Mouse (Mus musculus) embryonic facial prominence, embryonic 14.5 days (tissue): ENCODE measurements around the gene Crispld2. TPM values are rescaled to one million over a fixed set of nuclear protein-coding genes. Genes with fewer than 3 reads are reported as not detected.

ENCODE experiments used
- ATAC-seq: fragments of 200-750 bp; cut with Nextera tagmentation; 2 replicates; pipeline ENCODE4 v1.8.0; 2017; ENCODE audit warnings: low read depth, moderate number of reproducible peaks, moderate TSS enrichment
- DNase-seq: peaks from one replicate; pipeline ENCODE4 v3.0.0-alpha.2; 2015; ENCODE audit warnings: low spot score
- H3K27ac ChIP-seq: fragments of 300-500 bp; sonication (generic); replicated peaks from 2 replicates; pipeline ENCODE4 v1.5.1; 2014; ENCODE audit warnings: low read depth, mild to moderate bottlenecking, low read length, moderate library complexity
- H3K27me3 ChIP-seq: fragments of 300-500 bp; sonication (generic); replicated peaks from 2 replicates; pipeline ENCODE4 v1.6.1; 2014; ENCODE audit warnings: low read length; ENCODE audit not compliant: control insufficient read depth, insufficient read depth
- H3K36me3 ChIP-seq: fragments of 300-500 bp; sonication (generic); 2 replicates; pipeline ENCODE4 v1.6.1; 2014; ENCODE audit warnings: low read length, mixed read lengths; ENCODE audit not compliant: control insufficient read depth, insufficient read depth
- H3K4me1 ChIP-seq: fragments of 300-500 bp; sonication (generic); 2 replicates; pipeline ENCODE4 v1.6.1; 2014; ENCODE audit warnings: antibody characterized with exemption, low read length; ENCODE audit not compliant: control insufficient read depth, insufficient read depth
- H3K4me2 ChIP-seq: fragments of 300-500 bp; sonication (generic); 2 replicates; pipeline ENCODE4 v1.6.1; 2014; ENCODE audit warnings: low read depth, mild to moderate bottlenecking, low read length, moderate library complexity, mixed read lengths
- H3K4me3 ChIP-seq: fragments of 300-500 bp; sonication (generic); 2 replicates; pipeline ENCODE4 v1.5.1; 2014; ENCODE audit warnings: low read depth, mild to moderate bottlenecking, low read length
- H3K9ac ChIP-seq: fragments of 300-500 bp; sonication (generic); 2 replicates; pipeline ENCODE4 v1.6.1; 2014; ENCODE audit warnings: low read depth, mild to moderate bottlenecking, low read length, moderate library complexity, mixed read lengths
- H3K9me3 ChIP-seq: fragments of 300-500 bp; sonication (generic); 2 replicates; pipeline ENCODE4 v1.6.1; 2016; ENCODE audit warnings: low read length; ENCODE audit not compliant: control insufficient read depth
- WGBS: fragments of 180-500 bp; shearing (Covaris S2); extraction: QIAGEN DNeasy Blood & Tissue Kit; methylation state at CpG from one replicate; pipeline ENCODE4 v1.1.7; 2014; 5-methylcytosine and 5-hydroxymethylcytosine counted together
- polyA plus RNA-seq: library from polyadenylated mRNA; unstranded; fragments of >200 nt; fragmentation: Nextera tagmentation; extraction: Ambion mirVana; gene quantifications from 2 replicates; pipeline ENCODE4 v1.2.1, GENCODE M21; 2014

The Crispld2 gene
- polyA plus RNA-seq, 1 experiment from 2014 or later = 5.6 TPM

DNA sequence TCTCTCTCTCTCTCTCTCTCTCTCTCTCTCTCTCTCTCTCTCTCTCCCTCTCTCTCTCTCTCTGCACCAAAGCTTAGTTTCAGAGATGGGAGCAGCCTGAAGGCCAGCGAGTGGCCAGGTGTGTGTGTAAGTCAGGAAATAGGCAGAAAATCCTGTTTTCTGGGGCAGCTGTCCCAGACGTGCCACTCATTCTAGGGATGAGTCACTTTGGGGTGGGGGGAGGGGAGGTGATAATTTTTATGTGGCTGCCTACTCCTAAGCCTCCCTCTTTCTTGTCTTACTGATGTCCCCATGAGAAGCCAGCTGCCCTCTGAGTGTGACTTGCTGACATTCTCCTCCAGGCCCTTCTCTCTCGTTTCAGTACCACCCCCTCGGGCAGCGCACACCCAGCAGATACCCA lies 6.1 kb upstream of the Crispld2 start:
- no peak for ATAC-seq
- DNase-seq = no peak
- Histone ChIP-seq H3K4me2 (no peak overlapping the region), H3K4me3 (no peak overlapping the region), H3K9me3 (no peaks in the 10 kb centered on the region), H3K4me1 (no peaks in the 10 kb centered on the region), H3K9ac (no peak overlapping the region), H3K27ac (no peak overlapping the region), H3K36me3 (no peaks in the 10 kb centered on the region), H3K27me3 (no peaks in the 10 kb centered on the region)
- WGBS = 59% methylated on average over 5 of the region's 5 CpGs

- Histone ChIP-seq H3K4me2 (no peak overlapping the region), H3K36me3 (no peaks in the 10 kb centered on the region)
Observed at GRCm38 (mm10) chr8:119988087-119988486, 4.2 kb upstream of the Crispld2 start.

GRCm38 (mm10) chr8:119994114-119994513 lies 1.9 kb downstream of the Crispld2 start:
- 26% methylated on average over 6 of the region's 7 CpGs for WGBS
- H3K4me2 ChIP-seq = peak overlapping the region; percentile 28
- H3K27ac ChIP-seq = no peak overlapping the region
- no peaks in the 10 kb centered on the region for H3K9me3 ChIP-seq
- no peaks in the 10 kb centered on the region for H3K36me3 ChIP-seq
- no peak overlapping the region for H3K4me3 ChIP-seq
- H3K4me1 ChIP-seq = peaks cover 16% of the 10 kb centered on the region
- no peak for ATAC-seq
- no peak for DNase-seq
- H3K27me3 ChIP-seq = peaks cover 12% of the 10 kb centered on the region; the same call in 1 of the 2 replicates
- no peak overlapping the region for H3K9ac ChIP-seq

More at GRCm38 (mm10) chr8:119988087-119988486, 4.2 kb upstream of the Crispld2 start:
- no peak overlapping the region for H3K9ac ChIP-seq
- no peaks in the 10 kb centered on the region for H3K9me3 ChIP-seq
- no peak overlapping the region for H3K27ac ChIP-seq
- no peak overlapping the region for H3K4me3 ChIP-seq
- no peaks in the 10 kb centered on the region for H3K4me1 ChIP-seq
- 71% methylated on average over 15 of the region's 15 CpGs for WGBS
- ATAC-seq = no peak
- 0 out of 2 replicates have a peak, but pooled peaks cover 4% of the 10 kb centered on the region for H3K27me3 ChIP-seq
- no peak for DNase-seq

GRCm38 (mm10) chr8:119994556-119994955 lies 2.3 kb downstream of the Crispld2 start:
- no peak for ATAC-seq
- 27% methylated on average over 6 of the region's 6 CpGs for WGBS
- H3K27ac ChIP-seq = no peak overlapping the region

DNA sequence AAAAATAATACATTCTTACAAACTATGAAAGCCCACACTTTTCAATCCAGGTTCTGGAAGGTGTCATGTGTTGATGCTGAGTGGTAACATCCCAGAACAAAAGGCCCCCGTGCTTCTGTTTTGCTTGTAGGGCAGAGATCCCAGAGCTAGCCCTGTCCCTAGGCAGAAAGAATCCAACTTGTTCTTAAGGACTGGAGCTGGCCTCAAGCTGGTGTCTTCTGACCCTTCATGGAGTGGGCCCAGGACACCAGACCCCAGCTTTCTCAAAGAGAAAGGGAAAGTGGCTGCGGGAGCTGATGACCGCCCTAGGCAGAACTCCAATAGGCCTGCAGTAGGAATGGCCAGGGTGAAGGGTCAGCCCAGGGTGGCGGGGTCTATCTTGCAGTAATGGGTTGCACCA lies 5.0 kb downstream of the Crispld2 start:
- no peak for ATAC-seq
- no peak for DNase-seq
- 84% methylated on average over 4 of the region's 4 CpGs for WGBS
- H3K36me3 ChIP-seq = no peaks in the 10 kb centered on the region
- no peaks in the 10 kb centered on the region for H3K9me3 ChIP-seq
- no peak overlapping the region for H3K27ac ChIP-seq
- H3K4me3 ChIP-seq = no peak overlapping the region
- peaks cover 16% of the 10 kb centered on the region for H3K4me1 ChIP-seq
- H3K4me2 ChIP-seq = no peak overlapping the region
- H3K9ac ChIP-seq = no peak overlapping the region
- H3K27me3 ChIP-seq = peaks cover 12% of the 10 kb centered on the region; the same call in 1 of the 2 replicates

More at GRCm38 (mm10) chr8:119994556-119994955, 2.3 kb downstream of the Crispld2 start:
- Histone ChIP-seq H3K4me1 (peaks cover 16% of the 10 kb centered on the region), H3K9ac (no peak overlapping the region), H3K4me2 (peak overlapping the region; percentile 28), H3K36me3 (no peaks in the 10 kb centered on the region), H3K9me3 (no peaks in the 10 kb centered on the region), H3K27me3 (peaks cover 12% of the 10 kb centered on the region; the same call in 1 of the 2 replicates), H3K4me3 (no peak overlapping the region)
- no peak for DNase-seq

DNA sequence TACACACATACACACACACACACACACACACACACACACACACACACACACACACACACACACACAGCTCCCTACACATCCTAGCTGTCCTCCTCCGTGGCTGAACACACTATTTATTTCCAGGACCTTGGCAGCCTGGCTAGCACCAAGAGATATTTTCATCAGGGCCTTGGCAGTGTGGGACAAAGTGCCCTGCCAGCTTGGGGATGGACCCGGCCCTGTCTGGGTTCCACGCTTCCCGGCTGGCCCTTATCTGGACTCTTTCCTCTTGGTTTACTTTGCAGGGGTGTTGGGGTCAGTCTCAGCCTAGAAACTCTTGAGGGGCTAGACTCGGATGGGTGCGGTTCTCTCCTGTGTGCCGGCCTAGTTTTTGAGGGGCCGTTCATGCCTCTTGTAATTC lies 8.2 kb downstream of the Crispld2 start:
- Histone ChIP-seq H3K27ac (no peak overlapping the region), H3K4me1 (0 out of 2 replicates have a peak, but pooled peaks cover 8% of the 10 kb centered on the region), H3K9ac (no peak overlapping the region), H3K9me3 (no peaks in the 10 kb centered on the region), H3K36me3 (no peaks in the 10 kb centered on the region), H3K4me2 (no peak overlapping the region), H3K4me3 (no peak overlapping the region), H3K27me3 (no peaks in the 10 kb centered on the region)
- ATAC-seq = no peak
- no peak for DNase-seq
- 59% methylated on average over 8 of the region's 8 CpGs for WGBS

DNA sequence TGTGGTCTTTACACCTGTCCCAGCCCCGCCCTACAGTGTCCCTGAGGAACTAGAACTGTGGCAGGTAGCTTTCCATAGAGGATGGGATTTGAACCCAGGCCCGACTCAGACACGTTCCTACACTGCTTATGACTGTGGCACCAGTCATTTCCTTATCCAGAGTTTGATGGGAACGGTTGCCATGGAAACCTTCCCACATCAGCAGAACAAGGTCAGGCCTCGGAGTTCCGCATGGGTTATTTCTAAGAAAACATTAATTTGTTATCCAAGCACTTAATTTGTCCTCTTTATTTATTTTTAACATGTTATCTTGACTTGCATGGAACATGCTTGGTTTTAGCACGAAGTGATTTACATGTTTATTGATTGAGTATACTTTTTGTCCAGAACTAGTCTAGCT lies 9.5 kb downstream of the Crispld2 start:
- 71% methylated on average over 7 of the region's 7 CpGs for WGBS
- H3K4me3 ChIP-seq = no peak overlapping the region
- no peaks in the 10 kb centered on the region for H3K9me3 ChIP-seq
- 0 out of 2 replicates have a peak, but pooled peaks cover 8% of the 10 kb centered on the region for H3K4me1 ChIP-seq
- ATAC-seq (no peak), DNase-seq (no peak)
- H3K9ac ChIP-seq = no peak overlapping the region
- H3K4me2 ChIP-seq = no peak overlapping the region
- H3K27me3 ChIP-seq = no peaks in the 10 kb centered on the region
- H3K27ac ChIP-seq = no peak overlapping the region
- no peaks in the 10 kb centered on the region for H3K36me3 ChIP-seq

GRCm38 (mm10) chr8:120002348-120002747 lies 10.1 kb downstream of the Crispld2 start:
- Histone ChIP-seq H3K9me3 (no peaks in the 10 kb centered on the region), H3K27ac (no peak overlapping the region), H3K27me3 (no peaks in the 10 kb centered on the region), H3K36me3 (no peaks in the 10 kb centered on the region), H3K4me3 (no peak overlapping the region), H3K4me1 (0 out of 2 replicates have a peak, but pooled peaks cover 8% of the 10 kb centered on the region), H3K9ac (peak overlapping the region; percentile 31; the same call in 1 of the 2 replicates), H3K4me2 (no peak overlapping the region)
- ATAC-seq (no peak), DNase-seq (no peak)
- WGBS = 62% methylated on average over 9 of the region's 9 CpGs

DNA sequence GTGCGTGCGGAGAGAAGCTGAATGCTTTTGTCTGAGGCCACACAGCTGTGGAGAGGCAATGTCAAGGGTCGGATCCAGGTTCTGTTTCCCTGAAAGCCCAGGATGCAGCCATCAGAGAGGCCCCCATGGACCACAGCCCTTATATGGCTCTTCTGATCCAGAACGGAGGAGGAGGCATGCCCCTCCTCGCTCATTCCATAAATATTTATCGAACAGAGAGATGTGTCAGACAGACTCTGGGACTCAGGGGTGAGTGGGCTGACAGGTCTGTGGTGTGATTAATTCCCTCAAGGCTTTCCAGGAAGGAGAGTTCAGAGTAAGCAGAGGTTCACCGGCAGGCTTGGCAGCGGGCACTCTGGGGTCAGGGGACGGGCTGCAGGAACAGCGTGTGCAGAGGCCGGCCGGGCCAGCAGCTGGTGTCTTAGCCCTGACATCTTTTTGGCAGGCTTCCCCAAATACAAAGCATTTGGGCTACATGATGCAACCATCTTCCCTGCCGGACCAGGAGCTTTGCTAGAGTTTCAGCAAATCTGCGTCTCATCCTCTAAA lies 12.0 kb downstream of the Crispld2 start:
- Histone ChIP-seq H3K36me3 (no peaks in the 10 kb centered on the region), H3K4me2 (no peak overlapping the region), H3K4me1 (0 out of 2 replicates have a peak, but pooled peaks cover 8% of the 10 kb centered on the region), H3K9me3 (no peaks in the 10 kb centered on the region), H3K9ac (no peak overlapping the region), H3K4me3 (no peak overlapping the region), H3K27me3 (no peaks in the 10 kb centered on the region), H3K27ac (no peak overlapping the region)
- peak; percentile 46; the same call in 1 of the 2 replicates for ATAC-seq
- peak; percentile 71 for DNase-seq
- whole genome bisulfite sequencing = 20% methylated on average over 14 of the region's 14 CpGs
